12 mouse cellular contexts compared by ENCODE assay signal in the genomic region with DNA sequence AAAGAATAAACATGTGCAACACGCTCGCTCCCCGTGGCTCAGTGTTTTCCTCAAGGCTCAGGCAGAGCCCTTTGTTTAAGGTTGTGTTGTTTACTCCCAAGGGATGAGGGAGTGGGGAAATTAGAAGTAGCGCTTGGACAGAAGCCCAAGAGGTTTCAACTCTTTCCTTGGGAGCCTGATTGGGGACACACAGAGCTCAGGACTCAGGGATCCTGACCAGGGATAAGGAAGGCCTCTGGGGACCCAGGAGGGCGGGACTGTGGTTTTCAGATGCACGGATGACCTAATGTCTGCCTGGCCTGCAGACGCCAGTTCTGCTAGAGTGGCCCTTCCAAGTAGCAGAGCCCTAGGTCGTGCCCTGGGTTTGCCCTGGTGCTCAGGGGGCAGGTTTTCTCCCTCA. TPM values are rescaled to one million over a fixed set of nuclear protein-coding genes. Genes with fewer than 3 reads are reported as not detected.
DNase-seq lines count a peak whose midpoint lies in the region; ATAC-seq lines count a peak whose summit lies in the region.
"Had no signal": no experiment of that assay in that cellular context is flagged by ENCODE, and none has a peak within 500 bp of the region (broad histone marks: within the 10 kb centered on the region; RNA-seq: fewer than 3 reads in every experiment).

No protein-coding gene starts in this region.

- H3K4me3 ChIP-seq in heart, embryonic 10.5 days, result no peak overlapping the region
- H3K4me3 ChIP-seq in brown adipose tissue, adult 24 weeks (ENCODE audit: insufficient read depth, low read depth, low read length), result no peak overlapping the region
- no peak overlapping the region for H3K4me3 ChIP-seq in forebrain, embryonic 13.5 days
- H3K4me3 ChIP-seq: erythroblast, embryonic 14.5 days had no signal

- WGBS in heart, embryonic 10.5 days, result 53% methylated on average over 8 of the region's 8 CpGs
- WGBS in forebrain, embryonic 13.5 days, result 67% methylated on average over 8 of the region's 8 CpGs

- no peak overlapping the region for H3K27ac ChIP-seq in heart, embryonic 10.5 days
- peak overlapping the region; percentile 19; the same call in 1 of the 2 replicates for H3K27ac ChIP-seq in brown adipose tissue, adult 24 weeks (replicated peaks; ENCODE audit: low read depth, low read length)
- no peak overlapping the region for H3K27ac ChIP-seq in forebrain, embryonic 13.5 days

- intact Hi-C loops in heart, postnatal 25 days (cut with DNase I), result no loop called here

- DNase-seq in heart, adult 11 months, result peak; percentile 99
- DNase-seq in heart, embryonic 10.5 days (ENCODE audit: low spot score), result no peak
- DNase-seq in heart, postnatal 25 days (ENCODE audit: low spot score), result peak; percentile 81
- peak; percentile 80 for DNase-seq in lung, postnatal 36 days
- DNase-seq in frontal cortex, postnatal 14 days (ENCODE audit: low spot score in 2 of 2), result no peak
- DNase-seq in cerebellum, adult 9-11 months, result no peak
- DNase-seq: B cell, adult 2 months had no signal

- no peak overlapping the region for H3K9ac ChIP-seq in forebrain, embryonic 13.5 days

- no peak for ATAC-seq in forebrain, embryonic 13.5 days

- no peak overlapping the region for H3K4me2 ChIP-seq in forebrain, embryonic 13.5 days

- no peaks in the 10 kb centered on the region for H3K9me3 ChIP-seq in heart, embryonic 10.5 days
- H3K9me3 ChIP-seq in forebrain, embryonic 13.5 days (replicated peaks), result no peaks in the 10 kb centered on the region

- no peaks in the 10 kb centered on the region for H3K4me1 ChIP-seq in heart, embryonic 10.5 days
- H3K4me1 ChIP-seq in brown adipose tissue, adult 24 weeks (ENCODE audit: control insufficient read depth, insufficient read depth, insufficient read length, low read length), result peaks cover 7% of the 10 kb centered on the region; the same call in 1 of the 2 replicates
- H3K4me1 ChIP-seq in forebrain, embryonic 13.5 days, result no peaks in the 10 kb centered on the region

- no peaks in the 10 kb centered on the region for H3K36me3 ChIP-seq in heart, embryonic 10.5 days
- H3K36me3 ChIP-seq in forebrain, embryonic 13.5 days (ENCODE audit: poor library complexity, severe bottlenecking), result no peaks in the 10 kb centered on the region

- H3K27me3 ChIP-seq in heart, embryonic 10.5 days (ENCODE audit: insufficient read depth, poor library complexity, severe bottlenecking), result no peaks in the 10 kb centered on the region
- H3K27me3 ChIP-seq in forebrain, embryonic 13.5 days, result no peaks in the 10 kb centered on the region

RNA-seq across cellular contexts. Expression of a gene that starts 24.0 kb away (rescaled TPM):
- 69.1 and 88.4 TPM in 2 replicates for polyA plus RNA-seq in heart, embryonic 10.5 days (2016; fragmentation: Nextera tagmentation; extraction: Ambion mirVana)
- polyA plus RNA-seq in brown adipose tissue, adult 24 weeks (2012; ENCODE audit: insufficient read depth, insufficient read length, missing spikeins), result 34.0 and 36.5 TPM in 2 replicates
- total RNA-seq in heart, postnatal 25 days (2021), result 100 to 1,000 TPM; 283 TPM
- polyA plus RNA-seq in forebrain, embryonic 13.5 days (2015; fragmentation: Nextera tagmentation; extraction: Ambion mirVana), result 81.7 and 90.6 TPM in 2 replicates

RNA-seq across cellular contexts. Expression of a gene that starts 31.9 kb away (rescaled TPM):
- 24.5 and 37.8 TPM in 2 replicates for polyA plus RNA-seq in heart, embryonic 10.5 days (2016; fragmentation: Nextera tagmentation; extraction: Ambion mirVana)
- polyA plus RNA-seq in brown adipose tissue, adult 24 weeks (2012; ENCODE audit: insufficient read depth, insufficient read length, missing spikeins), result 1.7 and 4.0 TPM in 2 replicates
- 1 to 10 TPM; 5.1 to 6.1 TPM for total RNA-seq in heart, postnatal 25 days (2021)
- 26.1 and 28.5 TPM in 2 replicates for polyA plus RNA-seq in forebrain, embryonic 13.5 days (2015; fragmentation: Nextera tagmentation; extraction: Ambion mirVana)

RNA-seq across cellular contexts. Expression of a gene that starts 57.9 kb away (rescaled TPM):
- not detected in 2 replicates for polyA plus RNA-seq in heart, embryonic 10.5 days (2016; fragmentation: Nextera tagmentation; extraction: Ambion mirVana)
- polyA plus RNA-seq in brown adipose tissue, adult 24 weeks (2012; ENCODE audit: insufficient read depth, insufficient read length, missing spikeins), result not detected in 2 replicates
- not detected for total RNA-seq in heart, postnatal 25 days (2021)
- 0.33 and 0.45 TPM in 2 replicates for polyA plus RNA-seq in forebrain, embryonic 13.5 days (2015; fragmentation: Nextera tagmentation; extraction: Ambion mirVana)
- total RNA-seq: layer of hippocampus, postnatal 14 days had no signal
- polyA plus RNA-seq: small intestine, adult 2 months had no signal

Comparison
In these comparisons a context has a peak if more than half of its experiments do, and no peak if none do; other contexts are left out.
1. DNase-seq: peak in heart, adult 11 months (single experiment), heart, postnatal 25 days (single experiment) and lung, postnatal 36 days (single experiment); none in heart, embryonic 10.5 days (single experiment), frontal cortex, postnatal 14 days (0 of 2) and cerebellum, adult 9-11 months (single experiment).